Mouse (Mus musculus) MEL-GATA-1-ER (cell line): ENCODE data around the gene Gsdma3.
A peak's percentile ranks its signal among the peaks of the same experiment; 100 is the strongest.
"Not testable (repeated sequence)": the region's sequence is repeated elsewhere in the genome, so short reads cannot be mapped to it uniquely, and the experiment has no call there.

Source experiments
- DNase-seq: peaks from one replicate; pipeline ENCODE4 v3.0.0-alpha.2; 2012; ENCODE audit warnings: low read depth; ENCODE audit errors: extremely low read depth

Gene Gsdma3

DNA sequence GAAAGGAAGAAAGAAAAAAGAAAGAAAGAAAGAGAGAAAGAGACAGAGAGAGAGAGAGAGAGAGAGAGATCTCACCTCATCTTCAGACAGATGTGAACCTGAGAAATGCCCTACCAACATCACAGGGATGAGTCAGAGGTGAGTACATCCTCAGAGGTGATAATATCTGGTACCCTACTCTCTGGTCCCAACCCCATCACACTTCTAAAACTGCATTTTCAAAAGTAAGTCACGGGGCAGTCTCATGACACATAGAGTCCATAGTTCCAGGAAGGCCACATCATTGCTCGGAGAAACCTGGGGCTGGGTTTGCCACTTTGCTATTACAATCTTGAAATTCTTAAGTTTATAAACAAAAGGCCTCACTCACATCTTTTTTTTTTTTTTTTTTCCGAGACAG lies 30.2 kb upstream of the Gsdma3 start:
- no peak for DNase-seq

DNA sequence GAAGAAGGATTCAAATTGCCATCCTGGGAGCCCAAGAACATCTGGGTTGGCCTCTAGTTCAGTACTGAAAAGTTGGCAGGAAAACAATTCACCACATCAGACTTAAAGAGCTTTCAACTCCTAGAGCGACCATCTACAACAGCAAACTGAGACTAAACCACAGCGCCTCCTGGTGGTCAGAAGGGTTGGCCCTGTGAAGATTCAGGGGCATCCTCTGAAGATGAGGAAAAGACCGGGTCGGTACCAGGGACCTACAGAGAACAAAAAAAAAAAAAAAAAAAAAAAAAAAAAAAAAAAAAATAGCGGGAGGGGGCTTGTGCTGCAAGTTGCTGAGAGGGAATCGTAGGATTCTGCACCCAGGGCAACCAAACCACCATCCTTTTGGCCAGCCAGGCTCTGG lies 28.8 kb upstream of the Gsdma3 start:
- DNase-seq: no peak

DNA sequence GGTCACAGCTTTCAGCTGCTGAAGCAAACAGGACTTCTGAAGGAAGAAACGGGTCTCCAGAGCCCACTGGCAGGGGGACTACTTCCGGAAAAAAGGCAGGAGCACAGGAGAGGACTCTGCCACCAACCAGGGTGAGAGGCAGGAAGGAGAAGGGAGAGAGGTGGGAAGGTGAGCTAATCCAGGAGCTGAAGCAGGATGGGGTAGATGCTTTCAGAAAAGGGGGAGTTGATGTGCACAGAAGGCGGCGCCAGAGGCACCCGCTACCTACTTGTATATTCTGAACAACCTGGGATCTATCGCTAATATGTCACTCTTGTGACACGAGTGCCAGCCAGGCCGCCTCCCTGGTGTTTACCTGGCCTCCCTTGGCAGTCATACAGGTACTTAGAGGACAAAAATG lies 28.2 kb upstream of the Gsdma3 start, which contains the start of gene Lrrc3c:
Gene Lrrc3c (plus strand): TSS at position 301 of the 400 bp plus-strand sequence.
- no peak for DNase-seq

DNA sequence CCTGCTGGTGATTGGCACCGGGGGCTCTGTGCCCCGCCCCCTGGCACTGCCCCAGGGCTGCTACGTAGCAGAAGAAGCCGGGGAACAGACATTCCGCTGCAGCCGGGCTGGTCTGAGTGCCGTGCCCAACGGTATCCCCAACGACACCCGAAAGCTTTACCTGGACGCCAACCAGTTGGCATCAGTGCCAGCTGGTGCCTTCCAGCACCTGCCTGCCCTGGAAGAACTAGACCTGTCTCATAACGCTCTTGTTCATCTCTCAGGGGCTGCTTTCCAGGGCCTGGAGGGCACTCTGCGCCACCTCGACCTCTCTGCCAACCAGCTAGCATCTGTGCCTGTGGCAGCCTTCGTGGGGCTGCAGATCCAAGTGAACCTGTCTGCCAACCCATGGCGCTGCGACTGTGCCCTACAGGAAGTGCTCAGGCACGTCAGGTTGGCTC lies 27.3 kb upstream of the Gsdma3 start:
- DNase-seq: no peak

DNA sequence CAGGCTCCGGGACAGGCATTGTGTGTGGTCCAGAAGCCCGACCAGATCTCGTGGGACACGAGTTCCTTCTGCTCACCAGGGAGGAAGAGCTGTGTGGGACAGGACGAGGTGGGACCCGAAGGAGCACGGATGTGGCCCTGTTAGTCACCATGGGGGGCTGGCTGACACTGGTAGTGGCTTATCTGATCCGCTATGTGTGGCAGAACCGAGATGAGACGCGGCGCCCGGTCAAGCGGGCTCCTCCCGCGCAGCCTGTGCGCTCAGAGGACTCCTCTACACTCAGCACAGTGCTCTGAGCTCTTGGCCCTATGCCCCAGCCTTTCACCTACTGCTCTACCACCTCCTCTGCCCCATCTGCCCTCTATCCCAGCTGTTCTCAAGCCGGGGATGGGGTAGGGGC lies 26.9 kb upstream of the Gsdma3 start:
- DNase-seq: no peak

DNA sequence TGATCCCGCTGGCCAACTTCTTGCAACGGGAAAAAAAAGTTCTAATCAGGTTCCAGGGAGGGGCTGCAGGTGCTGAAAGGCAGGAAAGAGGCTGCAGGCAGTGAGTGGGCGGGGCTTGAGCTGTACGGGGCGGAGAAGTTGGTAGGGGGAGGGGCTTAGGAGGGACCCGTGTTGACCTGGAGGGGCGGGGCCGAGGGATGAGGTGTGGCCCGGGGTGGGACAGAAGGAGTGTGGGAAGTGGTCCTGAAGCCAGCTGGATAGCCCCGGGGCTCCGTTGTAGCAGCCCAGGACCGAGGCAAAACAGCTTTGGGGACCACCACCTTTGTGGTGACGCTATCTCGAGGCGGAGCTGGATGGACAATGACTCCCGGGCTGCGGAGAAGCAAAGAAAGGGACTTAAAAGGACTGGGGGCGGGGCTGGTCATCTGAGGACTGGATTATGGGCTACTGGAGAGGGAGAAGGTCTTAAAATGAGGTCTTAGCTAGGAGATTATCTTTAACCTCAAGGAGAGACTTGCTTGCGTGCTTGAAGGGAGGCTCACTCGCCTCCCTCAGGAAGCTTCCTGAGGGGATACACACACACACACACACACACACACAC lies 24.0 kb upstream of the Gsdma3 start:
- no peak for DNase-seq

- no peak for DNase-seq
These were observed 22.2 kb upstream of the Gsdma3 start for GRCm38 (mm10) chr11:98603953-98604352.

DNA sequence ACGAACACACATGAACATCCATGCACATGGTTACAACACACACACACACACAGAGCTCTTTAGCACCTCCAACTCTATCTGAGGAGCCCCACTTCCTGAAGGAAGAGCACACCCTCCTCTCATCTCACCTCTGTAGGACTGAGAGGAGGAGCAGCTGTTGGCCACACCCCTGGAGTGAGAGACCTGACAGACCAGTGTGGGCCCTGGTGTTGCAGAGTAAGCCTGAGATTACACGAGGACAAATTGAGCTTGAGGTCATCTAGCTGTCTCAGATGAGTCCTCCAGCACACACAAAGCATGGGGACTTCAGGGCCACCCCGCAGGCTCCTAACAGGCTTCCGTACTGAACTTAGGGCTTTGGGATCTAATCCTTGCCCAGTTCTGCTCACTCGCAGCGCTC lies 21.2 kb upstream of the Gsdma3 start:
- DNase-seq: not testable (repeated sequence)

DNA sequence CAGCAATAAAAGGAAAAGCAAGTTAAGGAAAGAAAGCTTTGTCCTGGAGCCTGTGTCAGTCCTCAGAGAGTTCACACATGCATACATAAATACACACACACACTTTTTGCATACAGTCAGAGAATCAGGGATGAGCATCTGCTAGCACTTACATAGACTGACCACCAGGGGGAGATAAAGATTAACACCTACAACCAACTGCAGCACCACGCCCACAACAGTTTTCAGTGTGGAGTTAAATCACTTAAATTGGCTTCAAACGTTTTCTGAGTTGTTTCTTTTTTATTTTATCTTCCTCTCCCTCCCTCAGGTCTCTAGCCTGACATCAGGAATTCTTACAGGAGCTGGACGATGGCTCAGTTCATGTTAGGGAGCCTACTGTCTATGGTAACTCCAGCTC lies 19.4 kb upstream of the Gsdma3 start:
- DNase-seq: no peak

DNA sequence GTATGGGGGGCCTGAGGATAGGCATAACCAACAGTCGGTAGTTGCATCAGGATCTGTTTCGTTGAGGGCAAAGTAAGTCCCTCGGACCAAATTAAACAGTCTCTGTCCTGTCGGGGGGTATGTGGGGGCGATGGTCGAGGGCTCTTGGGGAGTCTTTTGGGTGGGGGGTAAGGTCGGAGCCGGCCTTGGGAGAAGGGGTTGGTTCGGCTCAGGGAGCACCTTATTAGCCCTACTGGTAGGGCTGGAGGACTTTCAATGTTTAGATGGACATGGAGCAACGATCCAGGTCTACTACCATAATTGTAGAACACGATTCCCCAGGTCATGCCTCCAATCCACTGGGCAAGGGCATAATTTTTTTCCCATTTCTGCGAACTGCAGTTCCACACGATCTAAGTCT lies 5.4 kb upstream of the Gsdma3 start:
- DNase-seq: no peak

DNA sequence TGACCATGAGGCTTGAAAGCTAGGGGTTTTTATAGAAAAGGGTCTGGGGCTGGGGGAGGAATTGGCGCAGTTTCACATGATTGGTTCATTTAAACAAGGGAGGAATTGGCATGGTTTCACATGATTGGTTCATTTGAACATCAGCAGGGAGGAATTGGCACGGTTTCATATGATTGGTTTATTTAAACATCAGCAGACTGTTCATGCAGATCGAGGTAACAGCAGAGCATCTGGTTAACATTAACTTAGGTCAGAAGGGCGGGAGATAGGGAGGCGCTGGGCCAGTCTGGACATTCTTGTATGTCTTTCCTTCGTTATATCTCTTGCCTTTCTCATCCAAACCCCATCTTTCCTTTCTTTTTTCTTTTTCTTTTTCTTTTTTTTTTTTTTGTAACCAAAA lies 2.2 kb upstream of the Gsdma3 start:
- not testable (repeated sequence) for DNase-seq

GRCm38 (mm10) chr11:98624381-98624780 lies 1.8 kb upstream of the Gsdma3 start:
- not testable (repeated sequence) for DNase-seq

- no peak for DNase-seq
These were observed 2.5 kb downstream of the Gsdma3 start for GRCm38 (mm10) chr11:98628706-98629105.

GRCm38 (mm10) chr11:98630646-98631045 lies 4.5 kb downstream of the Gsdma3 start:
- no peak for DNase-seq

DNA sequence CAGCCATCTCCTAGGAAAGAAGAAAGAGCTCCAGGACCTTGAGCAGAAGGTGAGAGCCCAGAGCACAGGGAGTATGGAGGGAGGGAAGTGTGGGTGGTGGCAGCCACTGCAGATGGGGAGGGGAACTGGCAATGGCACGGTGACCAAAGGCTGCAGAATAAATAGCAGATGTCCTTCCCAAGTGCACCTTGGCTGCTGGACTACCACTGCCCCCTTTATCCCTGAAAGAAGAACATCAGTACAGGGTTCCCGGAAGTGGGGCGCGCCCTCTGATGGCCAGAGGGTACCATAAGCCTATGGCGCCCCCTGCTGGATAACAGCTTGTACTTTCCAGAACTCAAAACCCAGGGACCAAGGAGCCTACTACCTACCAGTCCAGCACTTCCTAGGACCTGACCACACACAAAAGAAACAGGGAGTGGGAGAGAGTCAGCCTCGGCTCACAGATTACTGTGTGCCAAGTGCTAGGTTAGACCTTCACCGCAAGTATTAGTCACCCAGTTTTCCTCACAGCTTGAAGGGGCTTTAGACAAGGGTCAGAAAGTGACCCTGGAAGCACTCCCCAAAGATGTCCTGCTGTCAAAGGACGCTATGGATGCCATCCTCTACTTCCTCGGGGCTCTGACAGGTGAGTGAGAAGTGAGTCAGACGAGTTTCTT lies 9.3 kb downstream of the Gsdma3 start:
- peak; percentile 24 for DNase-seq

DNA sequence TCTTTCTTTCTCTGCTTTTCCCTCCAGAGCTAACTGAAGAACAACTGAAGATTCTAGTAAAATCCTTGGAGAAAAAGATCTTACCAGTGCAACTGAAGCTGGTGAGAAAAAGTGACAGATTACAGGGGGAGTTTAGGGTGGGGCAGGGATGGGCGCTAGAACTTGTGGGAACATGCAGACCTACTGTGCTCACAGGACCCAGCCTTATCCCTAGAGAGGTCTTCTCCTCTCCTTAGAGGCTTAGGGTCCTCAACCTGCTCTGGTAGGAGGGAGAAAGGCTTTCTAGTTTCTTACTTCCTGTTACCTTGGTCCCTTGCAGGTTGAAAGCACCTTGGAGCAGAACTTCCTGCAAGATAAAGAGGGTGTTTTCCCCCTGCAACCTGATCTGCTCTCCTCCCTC lies 11.3 kb downstream of the Gsdma3 start:
- no peak for DNase-seq

- DNase-seq: no peak
These were observed 13.9 kb downstream of the Gsdma3 start for GRCm38 (mm10) chr11:98640091-98640490.

DNA sequence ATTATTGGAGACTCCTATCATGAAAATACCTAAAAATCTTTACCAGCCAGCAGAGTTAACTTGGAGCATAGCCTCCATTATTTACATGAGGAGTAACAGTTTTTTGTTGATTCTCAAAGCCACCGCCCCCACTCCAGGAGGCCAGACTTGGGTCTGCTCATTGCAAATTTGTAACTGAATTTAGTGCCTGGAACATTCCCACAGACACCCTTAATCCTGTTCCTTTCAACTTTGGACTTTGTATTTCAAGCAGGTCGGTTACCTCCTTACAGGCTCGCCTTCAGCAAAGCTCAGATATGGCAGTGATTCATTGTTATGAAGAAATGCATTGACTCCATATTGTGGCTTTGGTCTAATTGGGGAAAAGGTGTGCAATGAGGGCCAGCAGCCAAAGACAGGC lies 18.6 kb downstream of the Gsdma3 start:
- DNase-seq: no peak

- DNase-seq: no peak
These were observed 19.8 kb downstream of the Gsdma3 start for GRCm38 (mm10) chr11:98645946-98646345.

GRCm38 (mm10) chr11:98646459-98646858 lies 20.3 kb downstream of the Gsdma3 start, which contains the start of gene Gsdma2:
Gene Gsdma2 (plus strand): TSS chr11:98646759.
- DNase-seq: no peak

GRCm38 (mm10) chr11:98655076-98655475 lies 28.9 kb downstream of the Gsdma3 start:
- DNase-seq: not testable (repeated sequence)

DNA sequence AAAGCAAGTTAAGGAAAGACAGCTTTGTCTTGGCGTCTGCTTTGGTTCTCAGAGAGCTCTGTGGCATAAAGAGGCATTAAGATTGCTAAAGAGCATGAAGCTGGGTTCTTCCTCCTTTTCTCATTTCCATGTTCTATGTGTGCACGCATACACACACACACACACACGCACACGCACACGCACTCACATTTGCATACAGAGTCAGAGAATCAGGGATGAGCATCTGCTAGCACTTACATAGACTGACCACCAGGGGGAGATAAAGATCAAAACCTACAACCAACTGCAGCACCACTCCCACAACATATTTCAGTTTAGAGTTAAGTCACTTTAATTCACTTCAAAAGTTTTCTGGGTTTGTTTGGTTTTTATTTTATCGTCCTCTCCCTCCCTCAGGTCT lies 34.4 kb downstream of the Gsdma3 start:
- DNase-seq: no peak

DNA sequence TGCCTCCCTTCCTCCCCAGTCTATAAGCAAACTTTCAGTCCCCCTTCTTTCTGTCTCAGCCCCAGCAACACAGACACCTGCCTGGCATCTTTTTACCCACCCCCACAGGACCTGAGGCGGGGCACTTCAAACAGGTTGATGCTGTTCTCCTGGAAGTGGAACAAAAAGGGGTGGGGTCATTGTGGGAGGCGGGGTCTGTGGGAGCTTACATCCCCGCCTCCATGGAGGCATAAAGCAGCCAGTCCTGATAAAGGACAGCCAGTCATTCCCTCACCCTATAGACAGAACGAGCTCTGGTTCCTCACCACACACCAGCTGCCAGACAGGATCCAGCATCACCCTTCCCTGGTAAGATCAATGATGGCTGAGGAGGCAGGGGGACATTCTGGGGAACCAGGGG lies 37.9 kb downstream of the Gsdma3 start, which contains the start of gene Gsdma:
Gene Gsdma (plus strand): TSS at position 261 of the 400 bp plus-strand sequence.
- no peak for DNase-seq
